7 mouse cellular contexts compared by ENCODE assay signal in genomic region chr3:108722036-108722872, GRCm38 (mm10). TPM values are rescaled to one million over a fixed set of nuclear protein-coding genes. Genes with fewer than 3 reads are reported as not detected.
DNase-seq lines count a peak whose midpoint lies in the region; ATAC-seq and TF ChIP-seq lines count a peak whose summit lies in the region.

Gpsm2 (minus strand) TSS chr3:108722309.

- peaks cover 23% of the 10 kb centered on the region; the same call in 1 of the 2 replicates for H3K4me1 ChIP-seq in embryonic facial prominence, embryonic 12.5 days
- H3K4me1 ChIP-seq in heart, adult 2 months (ENCODE audit: control insufficient read depth, insufficient read depth, low read length), result no peaks in the 10 kb centered on the region; the same call in 1 of the 2 replicates
- H3K4me1 ChIP-seq in limb, embryonic 13.5 days, result peaks cover 34% of the 10 kb centered on the region
- H3K4me1 ChIP-seq in midbrain, embryonic 16.5 days (ENCODE audit: control insufficient read depth, insufficient read depth, low read length), result peaks cover 12% of the 10 kb centered on the region

- WGBS in embryonic facial prominence, embryonic 12.5 days, result 1% methylated on average over 51 of the region's 53 CpGs
- 4% methylated on average over 52 of the region's 53 CpGs for WGBS in heart, adult 2 months
- 3% methylated on average over 49 of the region's 53 CpGs for WGBS in limb, embryonic 13.5 days
- WGBS in midbrain, embryonic 16.5 days, result 2% methylated on average over 53 of the region's 53 CpGs

- peak within 1 kb of the TSS; percentile 67 for H3K4me2 ChIP-seq in embryonic facial prominence, embryonic 12.5 days (replicated peaks)
- peak within 1 kb of the TSS; percentile 70 for H3K4me2 ChIP-seq in limb, embryonic 13.5 days (replicated peaks)
- peak within 1 kb of the TSS; percentile 83 for H3K4me2 ChIP-seq in midbrain, embryonic 16.5 days (ENCODE audit: low read length)

- H3K27ac ChIP-seq in embryonic facial prominence, embryonic 12.5 days, result peak within 1 kb of the TSS; percentile 95
- H3K27ac ChIP-seq in heart, adult 2 months, result peak within 1 kb of the TSS; percentile 42
- H3K27ac ChIP-seq in limb, embryonic 13.5 days, result peak within 1 kb of the TSS; percentile 98
- peak within 1 kb of the TSS; percentile 79 for H3K27ac ChIP-seq in midbrain, embryonic 16.5 days (ENCODE audit: low read length)

- no peaks in the 10 kb centered on the region for H3K9me3 ChIP-seq in embryonic facial prominence, embryonic 12.5 days
- H3K9me3 ChIP-seq in limb, embryonic 13.5 days, result no peaks in the 10 kb centered on the region
- H3K9me3 ChIP-seq in midbrain, embryonic 16.5 days (replicated peaks; ENCODE audit: control insufficient read depth, low read length, poor library complexity, severe bottlenecking), result no peaks in the 10 kb centered on the region

- ATAC-seq in embryonic facial prominence, embryonic 12.5 days (ENCODE audit: insufficient number of reproducible peaks, insufficient read depth, low FRiP score, low TSS enrichment), result peak; percentile 98
- peak; percentile 97 for ATAC-seq in limb, embryonic 13.5 days (ENCODE audit: low FRiP score, low read depth)
- ATAC-seq in midbrain, embryonic 16.5 days, result peak; percentile 98

- peak within 1 kb of the TSS; percentile 75 for H3K4me3 ChIP-seq in embryonic facial prominence, embryonic 12.5 days
- peak within 1 kb of the TSS; percentile 57 for H3K4me3 ChIP-seq in heart, adult 2 months
- H3K4me3 ChIP-seq in limb, embryonic 13.5 days, result peak within 1 kb of the TSS; percentile 82
- peak within 1 kb of the TSS; percentile 82 for H3K4me3 ChIP-seq in midbrain, embryonic 16.5 days (ENCODE audit: low read depth, low read length)

- H3K79me2 ChIP-seq in heart, adult 2 months (replicated peaks; ENCODE audit: control insufficient read depth, insufficient read depth, low read length), result no peaks in the 10 kb centered on the region

- no peaks in the 10 kb centered on the region for H3K36me3 ChIP-seq in embryonic facial prominence, embryonic 12.5 days
- H3K36me3 ChIP-seq in heart, adult 2 months (ENCODE audit: control insufficient read depth, insufficient read depth, low read length), result no peaks in the 10 kb centered on the region
- no peaks in the 10 kb centered on the region for H3K36me3 ChIP-seq in limb, embryonic 13.5 days
- no peaks in the 10 kb centered on the region for H3K36me3 ChIP-seq in midbrain, embryonic 16.5 days (ENCODE audit: control insufficient read depth, insufficient read depth, low read length)

- peak within 1 kb of the TSS; percentile 76 for H3K9ac ChIP-seq in embryonic facial prominence, embryonic 12.5 days
- peak within 1 kb of the TSS; percentile 58 for H3K9ac ChIP-seq in heart, adult 2 months (ENCODE audit: low read depth, low read length)
- peak within 1 kb of the TSS; percentile 92 for H3K9ac ChIP-seq in limb, embryonic 13.5 days
- H3K9ac ChIP-seq in midbrain, embryonic 16.5 days (ENCODE audit: low read depth, low read length), result peak within 1 kb of the TSS; percentile 84

- peak; percentile 98 for DNase-seq in adrenal gland, postnatal 25 days
- DNase-seq in heart, adult 2 months, result peak; percentile 95
- peak; percentile 92 to 94 for DNase-seq in kidney, adult 8-10 months
- peak; percentile 97 to 99 for DNase-seq in spleen, postnatal 10 days (ENCODE audit: low spot score in 2 of 2)

- TF ChIP-seq CTCF in heart, adult 2 months (IDR thresholded peaks at IDR 0.05), result no peak

- peak; percentile 64; the same call in 1 of the 2 replicates for TF ChIP-seq POLR2A in heart, adult 2 months (IDR thresholded peaks at IDR 0.05; ENCODE audit: insufficient read depth, low read depth, low read length)

- intact Hi-C loops in heart, adult 2 months (cut with DNase I), result loop anchor here (5.0 kb wide), 1 partner anchor 50 kb away; no protein-coding TSS in a partner anchor

- H3K27me3 ChIP-seq in embryonic facial prominence, embryonic 12.5 days, result no peaks in the 10 kb centered on the region
- H3K27me3 ChIP-seq in heart, adult 2 months (ENCODE audit: control insufficient read depth, insufficient read depth, low read length), result no peaks in the 10 kb centered on the region
- H3K27me3 ChIP-seq in limb, embryonic 13.5 days, result no peaks in the 10 kb centered on the region
- no peaks in the 10 kb centered on the region for H3K27me3 ChIP-seq in midbrain, embryonic 16.5 days (ENCODE audit: control insufficient read depth, insufficient read depth, low read depth, low read length)

- no peak for TF ChIP-seq EP300 in heart, adult 2 months (IDR thresholded peaks at IDR 0.05; ENCODE audit: insufficient read depth, low read depth, low read length)

RNA-seq across cellular contexts. Expression of gene Gpsm2, which starts in this region (rescaled TPM):
- 3.9 and 5.3 TPM in 2 replicates for total RNA-seq in adrenal gland, postnatal 25 days (2021)
- polyA plus RNA-seq in embryonic facial prominence, embryonic 12.5 days (2016; fragmentation: Nextera tagmentation; extraction: Ambion mirVana), result 77.0 and 82.5 TPM in 2 replicates
- under 1 TPM; 0.57 to 0.94 TPM for total RNA-seq in heart, adult 2 months (2021)
- 0.82 and 0.91 TPM in 2 replicates for polyA plus RNA-seq in heart, adult 2 months (2012; rRNA removed)
- polyA plus RNA-seq in limb, embryonic 13.5 days (2015; fragmentation: Nextera tagmentation; extraction: Ambion mirVana), result 96.7 and 103 TPM in 2 replicates
- 16.6 and 19.4 TPM in 2 replicates for polyA plus RNA-seq in midbrain, embryonic 16.5 days (2015; fragmentation: Nextera tagmentation; extraction: Ambion mirVana)

Comparison
In these comparisons a context has a peak if more than half of its experiments do, and no peak if none do; other contexts are left out.
1. Peak in every context shown above with its lines: DNase-seq, ATAC-seq, H3K4me3 ChIP-seq and H3K27ac ChIP-seq.
2. Peak in DNase-seq, H3K4me3 ChIP-seq, H3K27ac ChIP-seq and H3K9ac ChIP-seq in heart, adult 2 months; RNA of the gene not detected or under 1 TPM.
3. H3K27ac ChIP-seq: peak in every context shown above with its lines; median percentile 98 in limb, embryonic 13.5 days; 95 in embryonic facial prominence, embryonic 12.5 days; 79 in midbrain, embryonic 16.5 days; 42 in heart, adult 2 months.